Mouse (Mus musculus): ENCODE measurements around the gene Pnliprp2. TPM values are rescaled to one million over a fixed set of nuclear protein-coding genes. Genes with fewer than 3 reads are reported as not detected.

The Pnliprp2 gene
- not detected in 2 replicates for polyA plus RNA-seq (2012)

GRCm38 (mm10) chr19:58759423-58759822, at the start of gene Pnliprp2:
TSS of gene Pnliprp2 (plus strand) at chr19:58759719.

DNA sequence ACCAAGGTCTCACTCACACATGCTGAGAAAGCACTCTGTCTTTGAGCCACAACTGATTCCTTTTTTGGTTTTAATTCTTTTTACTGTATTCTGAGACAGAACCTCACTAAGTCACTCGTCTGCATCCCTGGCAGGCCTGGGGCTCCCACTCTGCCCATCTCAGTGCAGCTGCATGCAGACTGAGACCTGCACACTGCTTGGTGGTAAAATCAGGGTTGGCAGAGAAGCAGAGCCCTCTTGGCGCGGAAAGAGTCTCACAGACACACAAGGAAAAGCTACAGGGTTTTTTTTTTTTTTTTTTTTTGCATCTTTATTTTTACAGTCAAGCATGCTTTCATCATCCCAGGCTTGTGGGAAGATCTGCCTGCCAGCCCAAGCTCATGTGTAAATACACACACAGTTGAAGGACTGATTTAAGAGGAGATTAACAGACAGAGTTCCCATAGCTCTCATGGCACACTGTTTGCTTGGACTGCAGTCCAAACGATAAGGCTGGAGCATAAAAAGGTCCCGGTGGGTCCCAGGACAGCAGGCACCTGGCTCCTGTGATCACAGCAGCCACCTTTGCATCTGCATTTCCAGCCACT, 31.0 kb upstream of the Pnliprp2 start, which contains the start of gene Pnliprp1:
Pnliprp1 (plus strand) TSS at position 443 of the 587 bp plus-strand sequence.

DNA sequence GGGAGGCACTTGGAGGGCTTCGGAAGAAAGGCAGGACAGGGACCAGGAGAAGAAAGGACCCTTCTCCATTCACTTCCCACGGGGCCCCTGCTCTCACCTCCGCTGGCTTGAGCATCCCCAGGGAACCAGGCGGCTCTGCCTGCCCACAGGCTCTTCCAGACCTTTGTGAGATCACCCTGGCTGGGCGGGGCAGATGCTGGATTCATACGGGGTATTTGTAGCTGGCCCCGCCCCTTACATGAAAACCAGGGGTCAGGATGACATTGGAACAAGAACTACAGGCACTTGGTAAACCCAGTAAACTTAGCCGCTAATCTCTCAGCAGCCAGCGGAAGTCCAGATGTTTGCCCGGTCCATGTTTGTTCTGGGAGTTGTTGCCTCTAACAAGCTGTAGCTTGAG, 34.8 kb downstream of the Pnliprp2 start, which contains the start of gene 1700019N19Rik:
1700019N19Rik (minus strand) TSS at position 178 of the 400 bp plus-strand sequence.

Other genes starting within 250 kb of the Pnliprp2 start
- gene Ccdc172, start 247.7 kb upstream of the Pnliprp2 start, polyA plus RNA-seq (2012), result not detected in 2 replicates
- gene Pnlip, start 107.2 kb upstream of the Pnliprp2 start, polyA plus RNA-seq (2012), result not detected in 2 replicates
- not detected in 2 replicates for gene Pnliprp1, start 30.8 kb upstream of the Pnliprp2 start, polyA plus RNA-seq (2012)
- gene 1700019N19Rik, start 34.7 kb downstream of the Pnliprp2 start, polyA plus RNA-seq (2012), result not detected in 2 replicates
- 0.02 TPM in 1 of 2 replicates, not detected in the other for gene Eno4, start 183.7 kb downstream of the Pnliprp2 start, polyA plus RNA-seq (2012)
- 0.03 TPM in 1 of 2 replicates, not detected in the other for gene Hspa12a, start 183.9 kb downstream of the Pnliprp2 start, polyA plus RNA-seq (2012)

Data from megakaryocyte-erythroid progenitor cell, adult 5 weeks (primary cell).